Mouse (Mus musculus) spleen, adult 2 months (tissue): ENCODE data around the gene Naa15. TPM values are rescaled to one million over a fixed set of nuclear protein-coding genes. Genes with fewer than 3 reads are reported as not detected.

Experiments
- DNase-seq, 2 experiments: peaks; one replicate each; pipeline versions ENCODE4 v3.0.0 to v3.0.0-alpha.2; 2012 to 2021; ENCODE audit warnings: low spot score in 2 of 2, low read depth in 1 of 2
- H3K27ac ChIP-seq: fragments of 200-500 bp; 2 replicates; pipeline ENCODE4 v1.5.1; 2012; ENCODE audit warnings: low read length, inconsistent platforms; ENCODE audit not compliant: insufficient read depth
- H3K27me3 ChIP-seq: fragments of 200-500 bp; 2 replicates; pipeline ENCODE4 v1.6.1; 2012; ENCODE audit warnings: mild to moderate bottlenecking, moderate library complexity, low read length, inconsistent platforms; ENCODE audit not compliant: control insufficient read depth, insufficient read depth
- H3K36me3 ChIP-seq: fragments of 200-500 bp; 2 replicates; pipeline ENCODE4 v1.6.1; 2012; ENCODE audit warnings: mild to moderate bottlenecking, low read length, inconsistent platforms; ENCODE audit not compliant: control insufficient read depth, insufficient read depth
- H3K4me1 ChIP-seq: fragments of 200-500 bp; 2 replicates; pipeline ENCODE4 v1.6.1; 2011; ENCODE audit warnings: inconsistent platforms; ENCODE audit not compliant: control insufficient read depth, insufficient read depth, insufficient read length
- H3K4me3 ChIP-seq: fragments of 200-500 bp; 2 replicates; pipeline ENCODE4 v1.5.1; 2011; ENCODE audit warnings: mild to moderate bottlenecking, inconsistent platforms; ENCODE audit not compliant: insufficient read depth, insufficient read length; ENCODE audit errors: extremely low read depth
- CTCF ChIP-seq: fragments of 200-500 bp; IDR thresholded peaks from 2 replicates; pipeline ENCODE4 v1.5.1; 2011; ENCODE audit warnings: mild to moderate bottlenecking, inconsistent platforms; ENCODE audit not compliant: insufficient read depth, insufficient read length, insufficient replicate concordance; ENCODE audit errors: extremely low read depth
- POLR2A ChIP-seq: fragments of 200-500 bp; IDR thresholded peaks from 2 replicates; pipeline ENCODE4 v1.6.1; 2011; ENCODE audit warnings: low read depth, low read length, inconsistent platforms
- WGBS: fragments of 180-500 bp; shearing (Covaris S2); methylation state at CpG from one replicate; pipeline ENCODE4 v1.1.7; 2018; 5-methylcytosine and 5-hydroxymethylcytosine counted together
- polyA plus RNA-seq: library from polyadenylated mRNA; depleted of rRNA; stranded (reverse); fragments of >200 nt; gene quantifications from 2 replicates; pipeline ENCODE4 v1.2.3, GENCODE M21; 2012

The Naa15 gene
- polyA plus RNA-seq, 1 experiment: 2.1 TPM

DNA sequence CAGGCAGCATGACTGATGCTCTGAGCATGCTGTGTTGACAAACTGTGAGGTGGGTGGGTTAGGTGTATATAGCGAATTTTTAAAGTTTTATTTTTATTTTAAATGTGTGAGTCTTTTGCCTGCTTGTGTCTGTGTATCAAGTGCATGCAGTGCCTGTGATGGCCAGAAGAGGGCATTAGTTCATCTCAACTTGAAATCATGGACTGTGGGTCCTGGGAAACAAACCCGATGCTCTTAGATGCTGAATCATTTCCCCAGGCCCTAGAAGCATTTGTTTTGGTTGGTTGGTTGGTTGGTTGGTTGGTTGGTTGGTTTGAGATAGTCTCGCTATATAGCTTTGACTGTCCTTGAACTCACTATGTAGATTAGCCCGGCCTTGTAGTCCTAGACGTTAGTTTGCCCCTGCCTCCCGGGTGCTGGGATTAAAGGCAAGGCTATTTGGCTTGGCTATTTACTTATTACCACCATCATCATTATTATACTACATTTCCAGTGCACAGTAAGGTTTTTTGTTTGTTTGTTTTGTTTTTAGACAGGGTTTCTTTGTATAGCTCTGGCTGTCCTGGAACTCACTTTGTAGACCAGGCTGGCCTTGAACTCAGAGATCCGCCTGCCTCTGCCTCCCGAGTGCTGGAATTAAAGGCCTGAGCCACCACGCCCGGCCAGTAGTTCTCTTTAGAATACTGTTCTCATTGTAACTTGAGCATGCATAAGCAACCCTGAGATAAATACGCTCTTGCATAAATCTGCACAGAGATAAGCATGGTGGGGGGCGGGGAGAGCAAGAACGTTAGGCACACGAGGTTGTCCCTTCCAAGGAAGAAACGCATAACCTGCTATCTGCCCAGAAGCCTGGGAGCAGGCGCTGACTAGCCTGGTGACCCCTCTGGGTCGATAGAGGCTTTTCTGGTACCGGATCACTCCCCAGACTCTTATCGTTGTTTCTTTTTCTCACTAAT lies 39.4 kb upstream of the Naa15 start:
- Histone ChIP-seq H3K4me3 (no peak overlapping the region), H3K36me3 (no peaks in the 10 kb centered on the region), H3K27ac (no peak overlapping the region), H3K27me3 (no peaks in the 10 kb centered on the region), H3K4me1 (no peaks in the 10 kb centered on the region; the same call in 1 of the 2 replicates)
- peak; percentile 29 to 52 for DNase-seq
- TF ChIP-seq POLR2A (no peak), CTCF (peak; percentile 27; the same call in 1 of the 2 replicates)
- 74% methylated on average over 19 of the region's 19 CpGs for WGBS

DNA sequence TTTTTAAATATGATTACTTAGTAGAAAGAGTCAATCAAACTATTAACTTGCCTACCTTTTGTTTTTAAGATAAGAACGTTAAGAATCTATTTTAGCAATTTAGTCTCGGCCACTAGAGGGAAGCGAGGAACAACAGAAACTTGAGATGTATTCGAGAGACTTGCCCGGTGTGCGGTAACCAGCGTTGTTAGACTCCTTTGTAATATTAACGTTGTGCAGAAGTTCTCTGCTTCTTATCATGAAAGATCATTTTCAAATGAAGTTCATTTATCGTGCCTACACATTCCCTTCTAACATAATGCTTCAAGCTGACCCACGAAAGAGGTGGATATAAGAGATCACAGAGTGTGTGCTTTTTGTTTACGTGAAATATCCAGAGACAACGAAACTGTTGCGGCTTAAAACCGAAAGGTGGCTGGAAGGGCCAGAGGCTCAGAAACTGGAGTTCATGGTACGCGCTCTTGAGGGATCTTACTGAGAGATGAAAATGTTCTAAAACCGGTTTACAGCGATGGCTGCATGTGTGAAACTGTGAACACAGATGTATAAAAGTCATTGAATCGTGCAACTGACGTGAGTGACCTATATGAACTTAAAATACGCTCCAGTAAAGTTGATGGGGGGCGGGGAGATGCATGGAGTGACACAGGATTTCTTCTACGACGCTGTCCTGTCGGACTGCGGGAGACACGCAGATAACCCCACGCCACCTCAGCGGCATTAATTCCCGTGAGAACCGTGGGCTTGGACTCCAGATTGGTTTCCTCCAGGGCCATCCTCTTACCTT lies 36.9 kb upstream of the Naa15 start:
- Histone ChIP-seq H3K27me3 (no peaks in the 10 kb centered on the region), H3K4me1 (no peaks in the 10 kb centered on the region; the same call in 1 of the 2 replicates), H3K36me3 (no peaks in the 10 kb centered on the region), H3K27ac (no peak overlapping the region), H3K4me3 (peak overlapping the region; percentile 48)
- WGBS: 30% methylated on average over 31 of the region's 31 CpGs
- TF ChIP-seq POLR2A: no peak
- TF ChIP-seq CTCF: no peak
- DNase-seq: peak in 1 of 2 experiments; percentile 36

DNA sequence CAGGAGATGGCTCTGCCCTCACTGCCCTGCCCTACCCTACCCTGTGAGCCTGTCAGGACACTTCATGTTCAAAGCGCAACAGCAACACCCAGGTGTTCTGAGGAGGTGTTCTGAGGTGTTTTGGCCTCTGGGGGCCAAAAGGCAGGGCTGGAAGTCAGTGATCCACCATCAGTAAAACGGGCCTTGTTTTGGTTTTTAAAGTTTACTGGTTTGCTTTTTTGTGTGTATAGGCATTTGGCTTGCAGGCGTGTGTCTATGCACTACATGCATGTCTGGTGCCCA lies 36.3 kb upstream of the Naa15 start:
- DNase-seq: no peak

DNA sequence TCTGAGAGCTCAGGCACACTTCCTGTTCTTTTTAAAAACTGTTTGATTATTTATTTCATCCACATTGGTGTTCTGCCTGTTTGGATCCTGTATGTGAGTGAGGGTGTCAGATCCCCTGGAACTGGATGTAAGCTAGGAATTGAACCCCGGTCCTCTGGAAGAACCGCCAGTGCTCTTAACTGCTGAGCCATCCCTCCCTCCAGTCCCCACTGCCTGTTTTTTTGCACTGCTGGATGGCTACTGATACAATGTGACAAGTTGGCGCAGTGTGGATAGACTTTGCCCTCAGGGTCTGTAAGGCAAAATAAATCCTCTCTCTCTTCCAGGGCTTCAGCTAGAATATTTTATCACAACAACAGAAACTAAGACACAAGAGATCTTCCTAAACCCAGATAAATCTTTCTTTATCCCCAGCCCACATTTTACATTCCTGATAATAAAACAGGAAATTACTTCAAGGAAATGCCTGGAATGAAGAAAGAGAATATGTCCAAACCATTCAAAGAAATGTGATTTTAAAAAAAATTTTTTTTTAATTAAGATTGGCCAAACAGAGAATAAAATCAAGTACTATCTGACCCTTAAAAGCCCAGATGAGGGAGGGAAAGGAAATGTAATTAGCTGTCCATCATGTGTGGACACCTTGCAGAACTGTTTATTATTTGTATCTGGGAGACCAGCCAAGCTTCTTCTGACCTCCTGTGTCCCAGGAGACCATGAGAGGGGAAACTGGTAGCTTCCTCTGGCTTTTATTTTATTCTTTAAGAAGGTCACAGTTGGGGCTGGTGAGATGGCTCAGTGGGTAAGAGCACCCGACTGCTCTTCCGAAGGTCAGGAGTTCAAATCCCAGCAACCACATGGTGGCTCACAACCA lies 34.9 kb upstream of the Naa15 start:
- no peak for TF ChIP-seq CTCF
- no peak for TF ChIP-seq POLR2A
- WGBS: 77% methylated on average over 5 of the region's 5 CpGs
- no peaks in the 10 kb centered on the region for H3K36me3 ChIP-seq
- DNase-seq: no peak
- H3K27ac ChIP-seq: no peak overlapping the region
- no peaks in the 10 kb centered on the region; the same call in 1 of the 2 replicates for H3K4me1 ChIP-seq
- no peak overlapping the region for H3K4me3 ChIP-seq
- H3K27me3 ChIP-seq: no peaks in the 10 kb centered on the region

More for the DNA sequence above, 36.3 kb upstream of the Naa15 start:
- Histone ChIP-seq H3K4me3 (no peak overlapping the region), H3K27ac (no peak overlapping the region), H3K36me3 (no peaks in the 10 kb centered on the region), H3K4me1 (no peaks in the 10 kb centered on the region; the same call in 1 of the 2 replicates), H3K27me3 (no peaks in the 10 kb centered on the region)
- TF ChIP-seq POLR2A (no peak), CTCF (no peak)
- WGBS: 74% methylated on average over 3 of the region's 3 CpGs

GRCm38 (mm10) chr3:51380660-51381014 lies 34.3 kb upstream of the Naa15 start:
- no peak for DNase-seq
- 57% methylated on average over 3 of the region's 5 CpGs for WGBS
- Histone ChIP-seq H3K4me1 (no peaks in the 10 kb centered on the region; the same call in 1 of the 2 replicates), H3K36me3 (no peaks in the 10 kb centered on the region), H3K27ac (no peak overlapping the region), H3K27me3 (no peaks in the 10 kb centered on the region), H3K4me3 (no peak overlapping the region)
- no peak for TF ChIP-seq CTCF
- no peak for TF ChIP-seq POLR2A

- no peak for TF ChIP-seq CTCF
- TF ChIP-seq POLR2A: no peak
- Histone ChIP-seq H3K27me3 (no peaks in the 10 kb centered on the region), H3K27ac (no peak overlapping the region), H3K36me3 (no peaks in the 10 kb centered on the region), H3K4me1 (no peaks in the 10 kb centered on the region; the same call in 1 of the 2 replicates), H3K4me3 (no peak overlapping the region)
- no peak for DNase-seq
- WGBS: 87% methylated on average over 12 of the region's 12 CpGs
These were observed 31.5 kb upstream of the Naa15 start for GRCm38 (mm10) chr3:51383409-51383808.
